Mouse (Mus musculus): ENCODE data around the gene Nr1i3.

- TF ChIP-seq POLR2A (IDR thresholded peaks at IDR 0.05; ENCODE audit: borderline replicate concordance, low read depth, low read length): no peak
- no peak for TF ChIP-seq CTCF (IDR thresholded peaks at IDR 0.05; ENCODE audit: low read depth, low read length)
Observed at GRCm38 (mm10) chr1:171171138-171171537, 42.6 kb upstream of the Nr1i3 start.
